Mouse (Mus musculus): ENCODE measurements around the gene 4931422A03Rik. TPM values are rescaled to one million over a fixed set of nuclear protein-coding genes. Genes with fewer than 3 reads are reported as not detected.

4931422A03Rik gene
- polyA plus RNA-seq, 1 experiment from 2014 or later = 2.2 TPM

- Histone ChIP-seq H3K9me3 (replicated peaks; ENCODE audit: control insufficient read depth, low read length) (no peaks in the 10 kb centered on the region), H3K4me3 (replicated peaks; ENCODE audit: low read length) (no peak overlapping the region), H3K4me2 (ENCODE audit: low read depth, low read length) (no peak overlapping the region), H3K9ac (ENCODE audit: low read length) (no peak overlapping the region), H3K27me3 (ENCODE audit: control insufficient read depth, insufficient read depth, low read length) (no peaks in the 10 kb centered on the region), H3K27ac (ENCODE audit: low read length) (no peak overlapping the region), H3K36me3 (ENCODE audit: control insufficient read depth, insufficient read depth, low read length) (no peaks in the 10 kb centered on the region), H3K4me1 (ENCODE audit: control insufficient read depth, insufficient read depth, low read length) (no peaks in the 10 kb centered on the region)
- 75% methylated on average over 1 of the region's 1 CpGs for WGBS
- no peak for ATAC-seq (ENCODE audit: insufficient read depth, low FRiP score)
These were observed 100.5 kb downstream of the 4931422A03Rik start for GRCm38 (mm10) chr2:103927610-103928145.

- 77% methylated on average over 4 of the region's 4 CpGs for WGBS
- H3K27ac ChIP-seq (ENCODE audit: low read length) = no peak overlapping the region
- no peaks in the 10 kb centered on the region for H3K4me1 ChIP-seq (ENCODE audit: control insufficient read depth, insufficient read depth, low read length)
- no peak overlapping the region for H3K9ac ChIP-seq (ENCODE audit: low read length)
- H3K4me3 ChIP-seq (replicated peaks; ENCODE audit: low read length) = no peak overlapping the region
- H3K4me2 ChIP-seq (ENCODE audit: low read depth, low read length) = no peak overlapping the region
- H3K27me3 ChIP-seq (ENCODE audit: control insufficient read depth, insufficient read depth, low read length) = no peaks in the 10 kb centered on the region
- H3K36me3 ChIP-seq (ENCODE audit: control insufficient read depth, insufficient read depth, low read length) = no peaks in the 10 kb centered on the region
- no peaks in the 10 kb centered on the region for H3K9me3 ChIP-seq (replicated peaks; ENCODE audit: control insufficient read depth, low read length)
- no peak for ATAC-seq (ENCODE audit: insufficient read depth, low FRiP score)
These were observed 101.5 kb downstream of the 4931422A03Rik start for GRCm38 (mm10) chr2:103926586-103927113.

GRCm38 (mm10) chr2:103919488-103919887 is 108.7 kb downstream of the 4931422A03Rik start:
- H3K9ac ChIP-seq (ENCODE audit: low read length) = no peak overlapping the region
- no peak overlapping the region for H3K4me2 ChIP-seq (ENCODE audit: low read depth, low read length)
- WGBS = 82% methylated on average over 6 of the region's 6 CpGs

GRCm38 (mm10) chr2:103918375-103918774 is 109.8 kb downstream of the 4931422A03Rik start:
- ATAC-seq (ENCODE audit: insufficient read depth, low FRiP score) = no peak
- H3K9me3 ChIP-seq (replicated peaks; ENCODE audit: control insufficient read depth, low read length) = no peaks in the 10 kb centered on the region
- no peak overlapping the region for H3K4me2 ChIP-seq (ENCODE audit: low read depth, low read length)
- whole genome bisulfite sequencing = 80% methylated on average over 2 of the region's 2 CpGs
- H3K4me3 ChIP-seq (replicated peaks; ENCODE audit: low read length) = no peak overlapping the region
- H3K27ac ChIP-seq (ENCODE audit: low read length) = no peak overlapping the region
- H3K36me3 ChIP-seq (ENCODE audit: control insufficient read depth, insufficient read depth, low read length) = no peaks in the 10 kb centered on the region
- no peaks in the 10 kb centered on the region for H3K4me1 ChIP-seq (ENCODE audit: control insufficient read depth, insufficient read depth, low read length)
- no peaks in the 10 kb centered on the region for H3K27me3 ChIP-seq (ENCODE audit: control insufficient read depth, insufficient read depth, low read length)
- no peak overlapping the region for H3K9ac ChIP-seq (ENCODE audit: low read length)

More at GRCm38 (mm10) chr2:103919488-103919887, 108.7 kb downstream of the 4931422A03Rik start:
- Histone ChIP-seq H3K9me3 (replicated peaks; ENCODE audit: control insufficient read depth, low read length) (no peaks in the 10 kb centered on the region), H3K27ac (ENCODE audit: low read length) (no peak overlapping the region), H3K36me3 (ENCODE audit: control insufficient read depth, insufficient read depth, low read length) (no peaks in the 10 kb centered on the region), H3K27me3 (ENCODE audit: control insufficient read depth, insufficient read depth, low read length) (no peaks in the 10 kb centered on the region), H3K4me3 (replicated peaks; ENCODE audit: low read length) (no peak overlapping the region), H3K4me1 (ENCODE audit: control insufficient read depth, insufficient read depth, low read length) (no peaks in the 10 kb centered on the region)
- no peak for ATAC-seq (ENCODE audit: insufficient read depth, low FRiP score)

DNA sequence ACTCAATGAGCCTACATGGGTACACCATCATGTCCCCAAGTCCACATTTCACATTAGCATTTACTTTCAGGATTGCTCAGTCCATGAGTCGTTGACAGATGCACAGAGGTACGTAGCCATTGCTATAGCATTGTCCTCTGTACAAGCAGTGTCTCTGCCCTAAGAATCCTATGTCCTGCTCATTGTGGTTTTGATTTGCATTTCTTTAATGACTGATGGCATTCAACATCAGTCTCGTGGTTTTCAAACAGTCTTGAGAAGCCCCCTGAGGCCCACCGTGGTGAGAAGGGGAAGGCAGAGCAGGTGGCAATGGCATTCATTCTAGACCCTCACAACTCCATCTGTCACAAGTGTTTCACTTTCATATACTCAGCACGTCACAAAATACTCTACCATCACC is 110.8 kb downstream of the 4931422A03Rik start:
- H3K4me3 ChIP-seq (replicated peaks; ENCODE audit: low read length) = no peak overlapping the region
- no peaks in the 10 kb centered on the region for H3K36me3 ChIP-seq (ENCODE audit: control insufficient read depth, insufficient read depth, low read length)
- H3K4me1 ChIP-seq (ENCODE audit: control insufficient read depth, insufficient read depth, low read length) = no peaks in the 10 kb centered on the region
- no peak overlapping the region for H3K27ac ChIP-seq (ENCODE audit: low read length)
- ATAC-seq (ENCODE audit: insufficient read depth, low FRiP score) = no peak
- H3K9me3 ChIP-seq (replicated peaks; ENCODE audit: control insufficient read depth, low read length) = no peaks in the 10 kb centered on the region
- no peak overlapping the region for H3K9ac ChIP-seq (ENCODE audit: low read length)
- H3K4me2 ChIP-seq (ENCODE audit: low read depth, low read length) = no peak overlapping the region
- WGBS = 77% methylated on average over 5 of the region's 5 CpGs
- H3K27me3 ChIP-seq (ENCODE audit: control insufficient read depth, insufficient read depth, low read length) = no peaks in the 10 kb centered on the region

Other genes starting within 250 kb of the 4931422A03Rik start
- 220 and 223 TPM in 2 replicates for gene Caprin1, start 230.7 kb downstream of the 4931422A03Rik start, polyA plus RNA-seq (2015; fragmentation: Nextera tagmentation; extraction: Ambion mirVana)
- gene Lmo2, start 70.4 kb downstream of the 4931422A03Rik start, polyA plus RNA-seq (2015; fragmentation: Nextera tagmentation; extraction: Ambion mirVana) = 14.7 and 17.6 TPM in 2 replicates
- gene Fbxo3, start 640 bp downstream of the 4931422A03Rik start, polyA plus RNA-seq (2015; fragmentation: Nextera tagmentation; extraction: Ambion mirVana) = 64.2 and 65.7 TPM in 2 replicates
- not detected in 2 replicates for gene Gm10912, start 37.5 kb upstream of the 4931422A03Rik start, polyA plus RNA-seq (2015; fragmentation: Nextera tagmentation; extraction: Ambion mirVana)
- not detected in 2 replicates for gene Gm10799, start 40.2 kb upstream of the 4931422A03Rik start, polyA plus RNA-seq (2015; fragmentation: Nextera tagmentation; extraction: Ambion mirVana)
- gene Cd59b, start 41.5 kb upstream of the 4931422A03Rik start, polyA plus RNA-seq (2015; fragmentation: Nextera tagmentation; extraction: Ambion mirVana) = 5.5 and 6.8 TPM in 2 replicates
- 32.6 and 35.6 TPM in 2 replicates for gene Cd59a, start 67.4 kb upstream of the 4931422A03Rik start, polyA plus RNA-seq (2015; fragmentation: Nextera tagmentation; extraction: Ambion mirVana)
- gene A930018P22Rik, start 94.4 kb upstream of the 4931422A03Rik start, polyA plus RNA-seq (2015; fragmentation: Nextera tagmentation; extraction: Ambion mirVana) = 0.22 TPM in 1 of 2 replicates, not detected in the other